Mouse (Mus musculus): ENCODE results near the gene Snx29.

DNA sequence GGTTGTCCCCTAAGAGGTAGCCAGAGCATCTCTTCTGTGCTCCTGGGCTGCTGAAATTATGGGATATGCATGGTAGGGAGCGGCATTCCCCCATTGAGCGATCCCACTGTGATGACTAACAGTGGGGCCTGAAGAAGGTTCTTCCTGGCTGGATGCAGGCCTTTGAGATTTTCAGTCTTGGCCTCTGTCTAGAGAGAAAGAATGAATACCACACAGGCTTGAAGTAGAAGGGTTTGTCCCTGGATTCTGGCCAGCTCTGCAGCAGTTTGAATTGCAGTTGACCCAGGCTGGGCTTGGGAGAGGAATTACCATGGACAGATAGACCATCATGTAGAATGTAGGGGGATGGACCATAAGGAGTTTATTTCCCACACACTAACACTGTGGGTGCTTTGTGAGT lies 159.5 kb downstream of the Snx29 start:
- TF ChIP-seq CTCF (conservative IDR thresholded peaks at IDR 0.05 in 1 of 2, IDR thresholded peaks at IDR 0.05 in 1 of 2; ENCODE audit: low read depth in 2 of 2, low read length in 2 of 2) = no peak
- TF ChIP-seq HCFC1 (IDR thresholded peaks at IDR 0.05; ENCODE audit: low read depth, low read length) = no peak

Measured in CH12.LX (cell line).